Mouse (Mus musculus): ENCODE data around the gene Scimp.

Scimp gene

GRCm38 (mm10) chr11:70812365-70812764 is at the start of gene Scimp:
Gene Scimp, minus strand, starts transcription at chr11:70812586.
- DNase-seq (ENCODE audit: low spot score) = no peak

GRCm38 (mm10) chr11:70860371-70860770 is 48.0 kb upstream of the Scimp start:
- DNase-seq (ENCODE audit: low spot score) = no peak

- DNase-seq (ENCODE audit: low spot score) = no peak
Measured at GRCm38 (mm10) chr11:70846029-70846428, 33.6 kb upstream of the Scimp start.

GRCm38 (mm10) chr11:70845457-70845978 is 33.1 kb upstream of the Scimp start:
- DNase-seq (ENCODE audit: low spot score) = no peak

- peak; percentile 91 for DNase-seq (ENCODE audit: low spot score)
Measured at GRCm38 (mm10) chr11:70844559-70845456, 32.4 kb upstream of the Scimp start, which contains the start of gene Rabep1. Gene Rabep1, plus strand, starts transcription at chr11:70844778.

GRCm38 (mm10) chr11:70843701-70844551 is 31.5 kb upstream of the Scimp start:
- peak; percentile 2 for DNase-seq (ENCODE audit: low spot score)

GRCm38 (mm10) chr11:70842983-70843382 is 30.6 kb upstream of the Scimp start:
- no peak for DNase-seq (ENCODE audit: low spot score)

- no peak for DNase-seq (ENCODE audit: low spot score)
Measured at GRCm38 (mm10) chr11:70838610-70839009, 26.2 kb upstream of the Scimp start.

GRCm38 (mm10) chr11:70837031-70837430 is 24.6 kb upstream of the Scimp start:
- no peak for DNase-seq (ENCODE audit: low spot score)

GRCm38 (mm10) chr11:70835381-70835831 is 23.0 kb upstream of the Scimp start:
- DNase-seq (ENCODE audit: low spot score) = no peak

- no peak for DNase-seq (ENCODE audit: low spot score)
Measured at GRCm38 (mm10) chr11:70833831-70834230, 21.4 kb upstream of the Scimp start.

- no peak for DNase-seq (ENCODE audit: low spot score)
Measured at GRCm38 (mm10) chr11:70833408-70833807, 21.0 kb upstream of the Scimp start.

GRCm38 (mm10) chr11:70831201-70831600 is 18.8 kb upstream of the Scimp start:
- no peak for DNase-seq (ENCODE audit: low spot score)

- no peak for DNase-seq (ENCODE audit: low spot score)
Measured at GRCm38 (mm10) chr11:70828975-70829615, 16.7 kb upstream of the Scimp start.

GRCm38 (mm10) chr11:70826207-70826606 is 13.8 kb upstream of the Scimp start:
- no peak for DNase-seq (ENCODE audit: low spot score)

- no peak for DNase-seq (ENCODE audit: low spot score)
Measured at GRCm38 (mm10) chr11:70821728-70822591, 9.6 kb upstream of the Scimp start.

GRCm38 (mm10) chr11:70820120-70820519 is 7.7 kb upstream of the Scimp start:
- no peak for DNase-seq (ENCODE audit: low spot score)

- DNase-seq (ENCODE audit: low spot score) = no peak
Measured at GRCm38 (mm10) chr11:70816770-70817169, 4.4 kb upstream of the Scimp start.

GRCm38 (mm10) chr11:70815498-70816078 is 3.2 kb upstream of the Scimp start:
- peak; percentile 31 for DNase-seq (ENCODE audit: low spot score)

- no peak for DNase-seq (ENCODE audit: low spot score)
Measured at GRCm38 (mm10) chr11:70815071-70815470, 2.7 kb upstream of the Scimp start.

Data from ovary, postnatal 10 days (tissue).